Mouse (Mus musculus) midbrain, embryonic 13.5 days (tissue): ENCODE measurements around the gene Fbxo34. TPM values are rescaled to one million over a fixed set of nuclear protein-coding genes. Genes with fewer than 3 reads are reported as not detected.
"Not testable (repeated sequence)": the region's sequence is repeated elsewhere in the genome, so short reads cannot be mapped to it uniquely, and the experiment has no call there.

ENCODE experiments used
- ATAC-seq: fragments of 200-750 bp; cut with Nextera tagmentation; 2 replicates; pipeline ENCODE4 v1.8.0; 2017; ENCODE audit warnings: mild to moderate bottlenecking, moderate TSS enrichment, moderate library complexity
- H3K27ac ChIP-seq: fragments of 300-500 bp; sonication (generic); 2 replicates; pipeline ENCODE4 v1.5.1; 2015; ENCODE audit warnings: inconsistent platforms, mild to moderate bottlenecking, moderate library complexity
- H3K27me3 ChIP-seq: fragments of 300-500 bp; sonication (generic); 2 replicates; pipeline ENCODE4 v1.6.1; 2015; ENCODE audit warnings: mild to moderate bottlenecking, inconsistent platforms
- H3K36me3 ChIP-seq: fragments of 300-500 bp; sonication (generic); 2 replicates; pipeline ENCODE4 v1.6.1; 2015; ENCODE audit warnings: mild to moderate bottlenecking, inconsistent platforms
- H3K4me1 ChIP-seq: fragments of 300-500 bp; sonication (generic); replicated peaks from 2 replicates; pipeline ENCODE4 v1.6.1; 2015; ENCODE audit warnings: inconsistent platforms
- H3K4me2 ChIP-seq: fragments of 300-500 bp; sonication (generic); replicated peaks from 2 replicates; pipeline ENCODE4 v1.6.1; 2015; ENCODE audit warnings: moderate library complexity, mild to moderate bottlenecking, inconsistent platforms
- H3K4me3 ChIP-seq: fragments of 300-500 bp; sonication (generic); replicated peaks from 2 replicates; pipeline ENCODE4 v1.5.1; 2015; ENCODE audit warnings: mild to moderate bottlenecking, inconsistent platforms
- H3K9ac ChIP-seq: fragments of 300-500 bp; sonication (generic); replicated peaks from 2 replicates; pipeline ENCODE4 v1.6.1; 2015; ENCODE audit warnings: mild to moderate bottlenecking, inconsistent platforms
- H3K9me3 ChIP-seq: fragments of 300-500 bp; sonication (generic); 2 replicates; pipeline ENCODE4 v1.6.1; 2016; ENCODE audit warnings: mild to moderate bottlenecking, inconsistent platforms
- WGBS: fragments of 180-500 bp; shearing (Covaris S2); methylation state at CpG from one replicate; pipeline ENCODE4 v1.1.7; 2015; 5-methylcytosine and 5-hydroxymethylcytosine counted together
- polyA plus RNA-seq: library from polyadenylated mRNA; unstranded; fragments of >200 nt; fragmentation: Nextera tagmentation; extraction: Ambion mirVana; gene quantifications from 2 replicates; pipeline ENCODE4 v1.2.1, GENCODE M21; 2015

Gene Fbxo34
- polyA plus RNA-seq, 1 experiment from 2014 or later = 24.9 TPM

- no peak overlapping the region for H3K9ac ChIP-seq
- WGBS = 90% methylated on average over 4 of the region's 4 CpGs
Observed at GRCm38 (mm10) chr14:47544877-47545276, 94.7 kb downstream of the Fbxo34 start.

GRCm38 (mm10) chr14:47551668-47552067 is 101.4 kb downstream of the Fbxo34 start:
- Histone ChIP-seq H3K4me3 (no peak overlapping the region), H3K9ac (no peak overlapping the region), H3K27ac (no peak overlapping the region), H3K36me3 (peaks cover 88% of the 10 kb centered on the region), H3K4me2 (no peak overlapping the region), H3K9me3 (no peaks in the 10 kb centered on the region), H3K27me3 (no peaks in the 10 kb centered on the region), H3K4me1 (no peaks in the 10 kb centered on the region)
- 95% methylated on average over 6 of the region's 6 CpGs for WGBS
- no peak for ATAC-seq

More at GRCm38 (mm10) chr14:47544877-47545276, 94.7 kb downstream of the Fbxo34 start:
- H3K27ac ChIP-seq = no peak overlapping the region
- no peak overlapping the region for H3K4me3 ChIP-seq
- no peaks in the 10 kb centered on the region for H3K27me3 ChIP-seq
- no peak for ATAC-seq
- no peaks in the 10 kb centered on the region for H3K4me1 ChIP-seq
- H3K4me2 ChIP-seq = no peak overlapping the region
- no peaks in the 10 kb centered on the region for H3K9me3 ChIP-seq
- H3K36me3 ChIP-seq = peaks cover 93% of the 10 kb centered on the region

GRCm38 (mm10) chr14:47553380-47553779 is 103.2 kb downstream of the Fbxo34 start:
- peaks cover 73% of the 10 kb centered on the region for H3K36me3 ChIP-seq
- H3K4me3 ChIP-seq = no peak overlapping the region
- no peak overlapping the region for H3K9ac ChIP-seq
- H3K4me2 ChIP-seq = no peak overlapping the region
- no peaks in the 10 kb centered on the region for H3K27me3 ChIP-seq
- H3K27ac ChIP-seq = no peak overlapping the region
- H3K9me3 ChIP-seq = no peaks in the 10 kb centered on the region
- no peaks in the 10 kb centered on the region for H3K4me1 ChIP-seq
- 84% methylated on average over 2 of the region's 2 CpGs for WGBS
- no peak for ATAC-seq

- Histone ChIP-seq H3K4me3 (no peak overlapping the region), H3K36me3 (peaks cover 66% of the 10 kb centered on the region), H3K9ac (no peak overlapping the region), H3K27me3 (no peaks in the 10 kb centered on the region), H3K9me3 (no peaks in the 10 kb centered on the region), H3K27ac (no peak overlapping the region), H3K4me2 (no peak overlapping the region), H3K4me1 (no peaks in the 10 kb centered on the region)
- no peak for ATAC-seq
- 90% methylated on average over 3 of the region's 4 CpGs for WGBS
Observed at GRCm38 (mm10) chr14:47554236-47554635, 104.0 kb downstream of the Fbxo34 start.

GRCm38 (mm10) chr14:47555225-47555624 is 105.0 kb downstream of the Fbxo34 start:
- H3K4me1 ChIP-seq = no peaks in the 10 kb centered on the region
- H3K4me2 ChIP-seq = no peak overlapping the region
- no peaks in the 10 kb centered on the region for H3K9me3 ChIP-seq
- H3K4me3 ChIP-seq = no peak overlapping the region
- 95% methylated on average over 5 of the region's 5 CpGs for WGBS
- ATAC-seq = no peak
- H3K27me3 ChIP-seq = no peaks in the 10 kb centered on the region
- H3K36me3 ChIP-seq = peaks cover 66% of the 10 kb centered on the region
- H3K9ac ChIP-seq = no peak overlapping the region
- H3K27ac ChIP-seq = no peak overlapping the region

- Histone ChIP-seq H3K4me1 (no peaks in the 10 kb centered on the region; the same call in 1 of the 2 replicates), H3K9me3 (no peaks in the 10 kb centered on the region), H3K27ac (no peak overlapping the region), H3K4me3 (no peak overlapping the region), H3K36me3 (peaks cover 28% of the 10 kb centered on the region), H3K27me3 (no peaks in the 10 kb centered on the region), H3K4me2 (no peak overlapping the region), H3K9ac (no peak overlapping the region)
- ATAC-seq = no peak
- 86% methylated on average over 2 of the region's 2 CpGs for WGBS
Observed at GRCm38 (mm10) chr14:47560714-47561113, 110.5 kb downstream of the Fbxo34 start.

GRCm38 (mm10) chr14:47562530-47562929 is 112.3 kb downstream of the Fbxo34 start:
- Histone ChIP-seq H3K4me3 (no peak overlapping the region), H3K27ac (no peak overlapping the region), H3K9me3 (no peaks in the 10 kb centered on the region), H3K9ac (no peak overlapping the region), H3K36me3 (peaks cover 16% of the 10 kb centered on the region), H3K4me2 (no peak overlapping the region), H3K27me3 (no peaks in the 10 kb centered on the region), H3K4me1 (peaks cover 11% of the 10 kb centered on the region)
- ATAC-seq = no peak
- 95% methylated on average over 1 of the region's 1 CpGs for WGBS

- no peak overlapping the region for H3K27ac ChIP-seq
- peaks cover 12% of the 10 kb centered on the region for H3K4me1 ChIP-seq
- 88% methylated on average over 4 of the region's 4 CpGs for WGBS
- H3K4me2 ChIP-seq = no peak overlapping the region
- H3K9me3 ChIP-seq = no peaks in the 10 kb centered on the region
- no peaks in the 10 kb centered on the region for H3K27me3 ChIP-seq
- H3K36me3 ChIP-seq = peaks cover 16% of the 10 kb centered on the region
- ATAC-seq = no peak
- H3K9ac ChIP-seq = no peak overlapping the region
- no peak overlapping the region for H3K4me3 ChIP-seq
Observed at GRCm38 (mm10) chr14:47563106-47563505, 112.9 kb downstream of the Fbxo34 start.

- under 1% methylated on average over 46 of the region's 46 CpGs for WGBS
- Histone ChIP-seq H3K4me3 (peak overlapping the region; percentile 74), H3K27me3 (no peaks in the 10 kb centered on the region), H3K4me2 (peak overlapping the region; percentile 65), H3K27ac (peak overlapping the region; percentile 54; the same call in 1 of the 2 replicates), H3K9me3 (no peaks in the 10 kb centered on the region), H3K36me3 (peaks cover 6% of the 10 kb centered on the region), H3K9ac (peak overlapping the region; percentile 81), H3K4me1 (peaks cover 15% of the 10 kb centered on the region)
- peak; percentile 99 for ATAC-seq
Observed at GRCm38 (mm10) chr14:47567962-47568652, 117.9 kb downstream of the Fbxo34 start.

- not testable (repeated sequence) for H3K9me3 ChIP-seq, H3K4me2 ChIP-seq, H3K27me3 ChIP-seq, ATAC-seq, H3K36me3 ChIP-seq, H3K4me3 ChIP-seq, H3K9ac ChIP-seq, H3K27ac ChIP-seq
- peaks cover 15% of the 10 kb centered on the region for H3K4me1 ChIP-seq
- WGBS = 95% methylated on average over 11 of the region's 11 CpGs
Observed at GRCm38 (mm10) chr14:47570549-47570948, 120.3 kb downstream of the Fbxo34 start, which contains the start of gene Atg14. Atg14 (minus strand) TSS chr14:47570649.

GRCm38 (mm10) chr14:47572707-47573106 is 122.5 kb downstream of the Fbxo34 start:
- H3K27me3 ChIP-seq = no peaks in the 10 kb centered on the region
- WGBS = 80% methylated on average over 4 of the region's 4 CpGs
- H3K4me2 ChIP-seq = no peak overlapping the region
- H3K9me3 ChIP-seq = no peaks in the 10 kb centered on the region
- H3K4me1 ChIP-seq = 0 out of 2 replicates have a peak, but pooled peaks cover 2% of the 10 kb centered on the region
- no peak overlapping the region for H3K4me3 ChIP-seq
- no peak overlapping the region for H3K9ac ChIP-seq
- no peak overlapping the region for H3K27ac ChIP-seq
- ATAC-seq = no peak
- H3K36me3 ChIP-seq = no peaks in the 10 kb centered on the region

- H3K27me3 ChIP-seq = no peaks in the 10 kb centered on the region
- 77% methylated on average over 11 of the region's 11 CpGs for WGBS
- H3K4me2 ChIP-seq = no peak overlapping the region
- no peak overlapping the region for H3K9ac ChIP-seq
- no peak overlapping the region for H3K27ac ChIP-seq
- no peak overlapping the region for H3K4me3 ChIP-seq
- no peaks in the 10 kb centered on the region for H3K4me1 ChIP-seq
- H3K9me3 ChIP-seq = no peaks in the 10 kb centered on the region
- ATAC-seq = no peak
- H3K36me3 ChIP-seq = no peaks in the 10 kb centered on the region
Observed at GRCm38 (mm10) chr14:47574721-47575120, 124.5 kb downstream of the Fbxo34 start.

- Histone ChIP-seq H3K4me3 (no peak overlapping the region), H3K36me3 (no peaks in the 10 kb centered on the region), H3K9me3 (no peaks in the 10 kb centered on the region), H3K4me2 (no peak overlapping the region), H3K9ac (no peak overlapping the region), H3K4me1 (no peaks in the 10 kb centered on the region), H3K27ac (no peak overlapping the region), H3K27me3 (no peaks in the 10 kb centered on the region)
- 64% methylated on average over 4 of the region's 4 CpGs for WGBS
- ATAC-seq = no peak
Observed at GRCm38 (mm10) chr14:47576687-47577086, 126.5 kb downstream of the Fbxo34 start.
